Mouse (Mus musculus): ENCODE data around the gene Kdm5b. TPM values are rescaled to one million over a fixed set of nuclear protein-coding genes. Genes with fewer than 3 reads are reported as not detected.
"Not testable (repeated sequence)": the region's sequence is repeated elsewhere in the genome, so short reads cannot be mapped to it uniquely, and the experiment has no call there.

Kdm5b gene
- 16.1 and 16.5 TPM in 2 replicates for polyA plus RNA-seq (2016; fragmentation: Nextera tagmentation; extraction: Ambion mirVana)

GRCm38 (mm10) chr1:134559976-134560375 lies at the start of gene Kdm5b:
Gene Kdm5b (plus strand): TSS chr1:134560171.
- Histone ChIP-seq H3K27me3 (replicated peaks) (no peaks in the 10 kb centered on the region), H3K9me3 (replicated peaks) (no peaks in the 10 kb centered on the region), H3K4me3 (peak within 1 kb of the TSS; percentile 89), H3K36me3 (no peaks in the 10 kb centered on the region), H3K4me1 (peaks cover 60% of the 10 kb centered on the region), H3K27ac (peak within 1 kb of the TSS; percentile 81), H3K9ac (peak within 1 kb of the TSS; percentile 95), H3K4me2 (peak within 1 kb of the TSS; percentile 98)
- ATAC-seq: peak; percentile 13; the same call in 1 of the 2 replicates
- WGBS (ENCODE audit: insufficient replicate concordance): under 1% methylated on average over 34 of the region's 34 CpGs

GRCm38 (mm10) chr1:134512183-134512582 lies 47.8 kb upstream of the Kdm5b start:
- H3K27ac ChIP-seq: no peak overlapping the region
- ATAC-seq: no peak
- peaks cover 23% of the 10 kb centered on the region for H3K4me1 ChIP-seq
- no peak overlapping the region for H3K4me3 ChIP-seq
- peaks cover 54% of the 10 kb centered on the region for H3K27me3 ChIP-seq (replicated peaks)
- no peaks in the 10 kb centered on the region for H3K9me3 ChIP-seq (replicated peaks)
- no peak overlapping the region for H3K4me2 ChIP-seq
- 42% methylated on average over 4 of the region's 4 CpGs for WGBS (ENCODE audit: insufficient replicate concordance)
- peaks cover 21% of the 10 kb centered on the region for H3K36me3 ChIP-seq
- H3K9ac ChIP-seq: no peak overlapping the region

GRCm38 (mm10) chr1:134512584-134512983 lies 47.4 kb upstream of the Kdm5b start:
- Histone ChIP-seq H3K9ac (no peak overlapping the region), H3K36me3 (peaks cover 17% of the 10 kb centered on the region), H3K4me1 (peaks cover 23% of the 10 kb centered on the region), H3K4me3 (no peak overlapping the region), H3K4me2 (peak overlapping the region; percentile 83), H3K9me3 (replicated peaks) (no peaks in the 10 kb centered on the region), H3K27me3 (replicated peaks) (peaks cover 54% of the 10 kb centered on the region), H3K27ac (no peak overlapping the region)
- ATAC-seq: no peak
- 67% methylated on average over 6 of the region's 6 CpGs for WGBS (ENCODE audit: insufficient replicate concordance)

GRCm38 (mm10) chr1:134513312-134513860 lies 46.6 kb upstream of the Kdm5b start:
- peak overlapping the region; percentile 55 for H3K4me3 ChIP-seq
- peak overlapping the region; percentile 60 for H3K9ac ChIP-seq
- H3K36me3 ChIP-seq: peaks cover 9% of the 10 kb centered on the region
- ATAC-seq: peak; percentile 40; the same call in 1 of the 2 replicates
- no peaks in the 10 kb centered on the region for H3K9me3 ChIP-seq (replicated peaks)
- peak overlapping the region; percentile 83 for H3K4me2 ChIP-seq
- no peak overlapping the region for H3K27ac ChIP-seq
- peaks cover 23% of the 10 kb centered on the region for H3K4me1 ChIP-seq
- peaks cover 54% of the 10 kb centered on the region for H3K27me3 ChIP-seq (replicated peaks)
- 4% methylated on average over 38 of the region's 38 CpGs for WGBS (ENCODE audit: insufficient replicate concordance)

- H3K4me1 ChIP-seq: peaks cover 28% of the 10 kb centered on the region
- peak overlapping the region; percentile 60; the same call in 1 of the 2 replicates for H3K9ac ChIP-seq
- H3K4me3 ChIP-seq: peak overlapping the region; percentile 55
- peaks cover 5% of the 10 kb centered on the region; the same call in 1 of the 2 replicates for H3K36me3 ChIP-seq
- peaks cover 54% of the 10 kb centered on the region for H3K27me3 ChIP-seq (replicated peaks)
- no peaks in the 10 kb centered on the region for H3K9me3 ChIP-seq (replicated peaks)
- H3K4me2 ChIP-seq: peak overlapping the region; percentile 83
- 46% methylated on average over 16 of the region's 16 CpGs for WGBS (ENCODE audit: insufficient replicate concordance)
- ATAC-seq: no peak
- no peak overlapping the region for H3K27ac ChIP-seq
These were observed 45.9 kb upstream of the Kdm5b start for GRCm38 (mm10) chr1:134513876-134514590.

- peaks cover 37% of the 10 kb centered on the region for H3K4me1 ChIP-seq
- peaks cover 54% of the 10 kb centered on the region for H3K27me3 ChIP-seq (replicated peaks)
These were observed 44.1 kb upstream of the Kdm5b start for GRCm38 (mm10) chr1:134515891-134516290.

GRCm38 (mm10) chr1:134516491-134517198 lies 43.3 kb upstream of the Kdm5b start:
- 53% methylated on average over 4 of the region's 4 CpGs for WGBS (ENCODE audit: insufficient replicate concordance)
- Histone ChIP-seq H3K27me3 (replicated peaks) (peaks cover 51% of the 10 kb centered on the region), H3K9me3 (replicated peaks) (no peaks in the 10 kb centered on the region), H3K36me3 (no peaks in the 10 kb centered on the region), H3K4me3 (no peak overlapping the region), H3K4me2 (no peak overlapping the region), H3K4me1 (peaks cover 45% of the 10 kb centered on the region), H3K27ac (no peak overlapping the region), H3K9ac (no peak overlapping the region)
- no peak for ATAC-seq

More at GRCm38 (mm10) chr1:134515891-134516290, 44.1 kb upstream of the Kdm5b start:
- Histone ChIP-seq H3K9me3 (replicated peaks) (no peaks in the 10 kb centered on the region), H3K4me2 (no peak overlapping the region), H3K27ac (no peak overlapping the region), H3K4me3 (no peak overlapping the region), H3K9ac (no peak overlapping the region), H3K36me3 (no peaks in the 10 kb centered on the region)
- 70% methylated on average over 2 of the region's 2 CpGs for WGBS (ENCODE audit: insufficient replicate concordance)
- ATAC-seq: no peak

- WGBS (ENCODE audit: insufficient replicate concordance): 81% methylated on average over 14 of the region's 14 CpGs
- not testable (repeated sequence) for ATAC-seq; H3K9ac ChIP-seq; H3K4me2 ChIP-seq; H3K9me3 ChIP-seq (replicated peaks); H3K4me3 ChIP-seq; H3K36me3 ChIP-seq
- Histone ChIP-seq H3K27me3 (replicated peaks) (peaks cover 39% of the 10 kb centered on the region), H3K4me1 (peaks cover 51% of the 10 kb centered on the region), H3K27ac (0 out of 2 replicates have a peak overlapping the region, but pooled peaks have one; percentile 0)
These were observed 42.1 kb upstream of the Kdm5b start for GRCm38 (mm10) chr1:134517841-134518240.

GRCm38 (mm10) chr1:134518677-134519076 lies 41.3 kb upstream of the Kdm5b start:
- peak; percentile 75 for ATAC-seq
- Histone ChIP-seq H3K27ac (peak overlapping the region; percentile 66; the same call in 1 of the 2 replicates), H3K9ac (no peak overlapping the region), H3K9me3 (replicated peaks) (no peaks in the 10 kb centered on the region), H3K36me3 (no peaks in the 10 kb centered on the region), H3K4me2 (peak overlapping the region; percentile 43), H3K4me1 (peaks cover 42% of the 10 kb centered on the region), H3K27me3 (replicated peaks) (peaks cover 31% of the 10 kb centered on the region), H3K4me3 (no peak overlapping the region)
- WGBS (ENCODE audit: insufficient replicate concordance): 2% methylated on average over 7 of the region's 7 CpGs

- not testable (repeated sequence) for H3K27ac ChIP-seq; H3K36me3 ChIP-seq; H3K9ac ChIP-seq; ATAC-seq; H3K4me3 ChIP-seq; H3K9me3 ChIP-seq (replicated peaks); H3K4me2 ChIP-seq
- peaks cover 26% of the 10 kb centered on the region for H3K27me3 ChIP-seq (replicated peaks)
- peaks cover 40% of the 10 kb centered on the region for H3K4me1 ChIP-seq
- 84% methylated on average over 5 of the region's 5 CpGs for WGBS (ENCODE audit: insufficient replicate concordance)
These were observed 40.8 kb upstream of the Kdm5b start for GRCm38 (mm10) chr1:134519201-134519600.

GRCm38 (mm10) chr1:134520001-134520721 lies 39.8 kb upstream of the Kdm5b start:
- ATAC-seq: peak; percentile 68
- peak overlapping the region; percentile 13 for H3K9ac ChIP-seq
- no peak overlapping the region for H3K4me3 ChIP-seq
- peak overlapping the region; percentile 64 for H3K27ac ChIP-seq
- H3K4me2 ChIP-seq: peak overlapping the region; percentile 24; the same call in 1 of the 2 replicates
- peaks cover 43% of the 10 kb centered on the region for H3K4me1 ChIP-seq
- no peaks in the 10 kb centered on the region for H3K9me3 ChIP-seq (replicated peaks)
- no peaks in the 10 kb centered on the region for H3K36me3 ChIP-seq
- H3K27me3 ChIP-seq (replicated peaks): peaks cover 16% of the 10 kb centered on the region
- WGBS (ENCODE audit: insufficient replicate concordance): 32% methylated on average over 8 of the region's 8 CpGs
